Mouse (Mus musculus) ES-Bruce4 (cell line): ENCODE measurements at regions not wholly inside any gene's neighbourhood (a gene's known extent, or its start where the extent isn't known, plus 50 kb on each side); places are given as distances from the start of the nearest gene placed in this dataset.

Source experiments
- H3K27ac ChIP-seq: 2 replicates; pipeline ENCODE4 v1.5.1; 2012; ENCODE audit warnings: low read length, inconsistent platforms; ENCODE audit not compliant: insufficient read depth
- H3K27me3 ChIP-seq: 2 replicates; pipeline ENCODE4 v1.6.1; 2012; ENCODE audit warnings: mild to moderate bottlenecking, low read length, inconsistent platforms; ENCODE audit not compliant: control insufficient read depth, poor library complexity, insufficient read depth, severe bottlenecking
- H3K36me3 ChIP-seq: 2 replicates; pipeline ENCODE4 v1.6.1; 2012; ENCODE audit warnings: inconsistent platforms, mild to moderate bottlenecking, low read length, moderate library complexity; ENCODE audit not compliant: control insufficient read depth, poor library complexity, insufficient read depth, severe bottlenecking
- H3K4me1 ChIP-seq: one replicate; pipeline ENCODE4 v1.8.1; 2011; ENCODE audit warnings: low read length; ENCODE audit not compliant: control insufficient read depth, insufficient read depth
- H3K4me3 ChIP-seq: 2 replicates; pipeline ENCODE4 v1.5.1; 2011; ENCODE audit warnings: low read depth, mild to moderate bottlenecking, low read length
- H3K9ac ChIP-seq: 2 replicates; pipeline ENCODE4 v1.6.1; 2012; ENCODE audit warnings: low read depth, mild to moderate bottlenecking, inconsistent platforms; ENCODE audit not compliant: poor library complexity, severe bottlenecking
- H3K9me3 ChIP-seq: replicated peaks from 2 replicates; pipeline ENCODE4 v1.6.1; 2012; ENCODE audit warnings: mild to moderate bottlenecking, low read length, inconsistent platforms; ENCODE audit not compliant: control insufficient read depth, poor library complexity, insufficient read depth, severe bottlenecking
- CTCF ChIP-seq: IDR thresholded peaks from one replicate; pipeline ENCODE4 v1.8.1; 2011; ENCODE audit warnings: low read depth, low read length
- EP300 ChIP-seq: IDR thresholded peaks from 2 replicates; pipeline ENCODE4 v1.6.1; 2011; ENCODE audit warnings: low read depth, low read length; ENCODE audit not compliant: insufficient read depth
- POLR2A ChIP-seq: IDR thresholded peaks from one replicate; pipeline ENCODE4 v1.8.1; 2011; ENCODE audit warnings: low read length; ENCODE audit not compliant: insufficient read depth

GRCm38 (mm10) chr11:114198317-114199032 lies 131.6 kb upstream of the Sdk2 start:
- Histone ChIP-seq H3K27ac (no peak overlapping the region), H3K9ac (no peak overlapping the region), H3K4me1 (no peaks in the 10 kb centered on the region), H3K9me3 (no peaks in the 10 kb centered on the region), H3K36me3 (no peaks in the 10 kb centered on the region), H3K27me3 (no peaks in the 10 kb centered on the region), H3K4me3 (no peak overlapping the region)
- no peak for TF ChIP-seq EP300
- no peak for TF ChIP-seq POLR2A
- no peak for TF ChIP-seq CTCF

DNA sequence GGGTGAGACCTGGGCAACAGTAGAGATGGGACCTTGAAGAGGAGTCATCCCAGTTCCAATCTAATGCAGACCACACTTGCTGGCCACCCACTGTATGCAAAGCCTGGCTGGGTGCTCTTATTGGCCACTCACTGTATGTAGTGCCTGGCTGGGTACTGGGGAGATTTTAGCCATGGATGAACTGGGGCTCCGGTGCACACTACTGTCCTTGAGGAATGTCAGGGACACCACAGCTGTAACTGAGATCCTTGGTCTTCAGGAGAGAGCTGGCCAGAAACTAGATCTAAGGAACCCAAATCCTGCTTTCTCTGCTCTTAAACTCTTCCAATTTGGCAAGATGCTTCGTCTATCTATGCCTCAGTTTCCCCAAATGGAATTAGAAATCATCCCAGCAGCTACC lies 128.4 kb upstream of the Sdk2 start:
- H3K4me3 ChIP-seq: no peak overlapping the region
- no peaks in the 10 kb centered on the region for H3K36me3 ChIP-seq
- H3K4me1 ChIP-seq: no peaks in the 10 kb centered on the region
- H3K27ac ChIP-seq: no peak overlapping the region
- no peaks in the 10 kb centered on the region for H3K27me3 ChIP-seq
- no peaks in the 10 kb centered on the region for H3K9me3 ChIP-seq
- no peak overlapping the region for H3K9ac ChIP-seq
- TF ChIP-seq EP300 (no peak), CTCF (no peak), POLR2A (no peak)

DNA sequence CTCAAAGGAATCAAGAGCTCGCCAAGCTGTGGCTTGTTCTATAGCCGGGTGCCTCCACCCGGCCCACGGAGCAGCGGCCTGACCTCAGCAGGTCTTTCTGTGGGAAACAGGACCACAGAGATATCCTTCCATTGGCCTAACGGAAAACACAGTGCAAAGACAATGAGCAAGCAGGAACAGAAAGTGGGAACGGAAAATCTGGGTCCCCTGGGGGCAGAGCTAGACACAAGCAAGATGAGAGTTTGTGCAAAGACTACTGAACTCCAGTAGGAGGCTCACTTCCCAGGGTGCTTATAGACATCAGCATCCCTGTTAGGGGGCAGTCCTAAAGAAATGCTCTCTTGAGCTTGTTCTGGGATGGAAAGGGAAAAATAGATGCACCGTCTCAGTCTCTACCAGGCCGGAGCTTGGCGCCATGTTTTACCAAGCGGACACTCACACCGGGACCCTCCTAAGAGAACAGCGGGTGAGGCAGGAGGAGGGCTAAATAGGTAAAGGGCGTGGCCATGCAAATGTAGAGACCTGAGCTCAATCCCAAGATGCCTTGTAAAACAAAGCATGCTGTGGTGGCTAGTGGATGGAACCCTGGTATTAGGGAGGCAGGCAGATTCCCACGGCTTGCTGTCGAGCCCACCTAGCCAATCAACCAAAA lies 127.3 kb upstream of the Sdk2 start:
- no peaks in the 10 kb centered on the region for H3K4me1 ChIP-seq
- H3K36me3 ChIP-seq: no peaks in the 10 kb centered on the region
- no peak overlapping the region for H3K4me3 ChIP-seq
- no peak for TF ChIP-seq EP300
- TF ChIP-seq POLR2A: no peak
- no peak for TF ChIP-seq CTCF
- H3K27ac ChIP-seq: no peak overlapping the region
- no peaks in the 10 kb centered on the region for H3K27me3 ChIP-seq
- no peaks in the 10 kb centered on the region for H3K9me3 ChIP-seq
- no peak overlapping the region for H3K9ac ChIP-seq

DNA sequence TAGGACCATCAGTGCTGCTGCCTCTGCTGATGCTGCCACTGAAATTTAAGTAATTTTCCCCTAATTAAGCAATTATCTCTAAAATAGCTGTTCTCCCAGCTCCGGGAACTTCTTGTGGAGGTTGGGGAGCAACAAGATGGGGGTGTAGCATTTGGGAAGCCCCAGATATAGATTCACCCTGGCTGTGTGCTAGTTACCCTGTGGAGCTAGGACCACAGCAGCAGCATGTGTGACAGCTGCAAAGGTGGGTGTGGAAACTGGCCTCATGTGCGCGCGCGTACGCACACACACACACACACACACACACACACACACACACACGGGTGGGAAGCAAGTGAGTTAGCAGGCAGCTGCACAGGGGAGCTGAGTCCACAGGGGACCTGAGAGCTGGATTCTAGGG lies 126.2 kb upstream of the Sdk2 start:
- H3K4me1 ChIP-seq: no peaks in the 10 kb centered on the region
- no peaks in the 10 kb centered on the region for H3K36me3 ChIP-seq
- TF ChIP-seq CTCF: no peak
- no peak for TF ChIP-seq POLR2A
- TF ChIP-seq EP300: no peak
- H3K9me3 ChIP-seq: no peaks in the 10 kb centered on the region
- no peaks in the 10 kb centered on the region for H3K27me3 ChIP-seq
- H3K27ac ChIP-seq: no peak overlapping the region
- H3K9ac ChIP-seq: no peak overlapping the region
- H3K4me3 ChIP-seq: no peak overlapping the region

DNA sequence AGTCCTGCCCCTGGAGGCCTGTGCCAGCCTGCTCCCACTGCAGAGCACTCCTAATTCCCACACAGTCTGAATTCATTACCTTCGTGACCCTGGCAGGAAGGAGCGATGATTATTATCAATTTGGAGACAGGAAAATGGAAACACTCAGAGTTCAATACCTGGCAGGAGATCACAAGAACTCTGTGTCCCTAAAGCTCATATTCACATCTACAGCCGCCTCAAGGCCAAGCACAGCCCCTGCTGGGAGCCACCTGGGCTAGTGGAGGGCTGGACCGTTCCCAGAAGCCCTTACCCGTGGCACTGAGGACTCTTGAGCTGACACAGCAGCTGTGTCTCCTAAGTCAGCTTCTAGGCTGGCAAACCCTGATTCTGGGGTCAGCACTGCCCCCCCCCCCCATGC lies 124.8 kb upstream of the Sdk2 start:
- H3K4me3 ChIP-seq: no peak overlapping the region
- no peak overlapping the region for H3K9ac ChIP-seq
- no peaks in the 10 kb centered on the region for H3K4me1 ChIP-seq
- H3K36me3 ChIP-seq: no peaks in the 10 kb centered on the region
- TF ChIP-seq POLR2A (no peak), CTCF (no peak), EP300 (no peak)
- H3K27me3 ChIP-seq: no peaks in the 10 kb centered on the region
- no peaks in the 10 kb centered on the region for H3K9me3 ChIP-seq
- H3K27ac ChIP-seq: no peak overlapping the region
